Mouse (Mus musculus): Measurements from ENCODE around the gene Psmd2. TPM values are rescaled to one million over a fixed set of nuclear protein-coding genes. Genes with fewer than 3 reads are reported as not detected.

Psmd2 gene
- polyA plus RNA-seq, 1 experiment from 2014 or later, result 309 TPM

MicroRNA genes within 50 kb of the gene (microRNA counts, 519-probe panel; counts per million panel counts)
- 2,391 counts per million, percentile 57 among the panel's probes with 10 or more counts for microRNA mmu-miR-1224

Small RNA genes within 50 kb of the gene (microRNA-seq; reads per million reads assigned to microRNA genes)
- 10.9 reads per million, percentile 23 among the genes with 10 or more reads in this experiment for gene Mir1224

Other genes starting within 250 kb of the Psmd2 start
- gene Abcc5, start 225.3 kb upstream of the Psmd2 start, polyA plus RNA-seq (2015; fragmentation: Nextera tagmentation; extraction: Ambion mirVana), result 28.0 and 31.0 TPM in 2 replicates
- 90.0 and 93.7 TPM in 2 replicates for gene Eif2b5, start 152.8 kb upstream of the Psmd2 start, polyA plus RNA-seq (2015; fragmentation: Nextera tagmentation; extraction: Ambion mirVana)
- gene Dvl3, start 134.7 kb upstream of the Psmd2 start, polyA plus RNA-seq (2015; fragmentation: Nextera tagmentation; extraction: Ambion mirVana), result 15.7 and 18.5 TPM in 2 replicates
- gene Ap2m1, start 116.2 kb upstream of the Psmd2 start, polyA plus RNA-seq (2015; fragmentation: Nextera tagmentation; extraction: Ambion mirVana), result 679 and 681 TPM in 2 replicates
- 64.8 and 67.7 TPM in 2 replicates for gene Abcf3, start 103.1 kb upstream of the Psmd2 start, polyA plus RNA-seq (2015; fragmentation: Nextera tagmentation; extraction: Ambion mirVana)
- 5.5 and 5.6 TPM in 2 replicates for gene Vwa5b2, start 62.2 kb upstream of the Psmd2 start, polyA plus RNA-seq (2015; fragmentation: Nextera tagmentation; extraction: Ambion mirVana)
- 31.7 and 34.7 TPM in 2 replicates for gene Eef1akmt4, start 40.1 kb upstream of the Psmd2 start, polyA plus RNA-seq (2015; fragmentation: Nextera tagmentation; extraction: Ambion mirVana)
- not detected in 2 replicates for gene Gm49333, start 40.0 kb upstream of the Psmd2 start, polyA plus RNA-seq (2015; fragmentation: Nextera tagmentation; extraction: Ambion mirVana)
- gene Alg3, start 39.9 kb upstream of the Psmd2 start, polyA plus RNA-seq (2015; fragmentation: Nextera tagmentation; extraction: Ambion mirVana), result 44.3 and 47.5 TPM in 2 replicates
- gene Camk2n2, start 30.4 kb upstream of the Psmd2 start, polyA plus RNA-seq (2015; fragmentation: Nextera tagmentation; extraction: Ambion mirVana), result 0.38 and 0.40 TPM in 2 replicates
- 1.7 TPM in 2 replicates for gene Ece2, start 21.8 kb upstream of the Psmd2 start, polyA plus RNA-seq (2015; fragmentation: Nextera tagmentation; extraction: Ambion mirVana)
- 158 and 162 TPM in 2 replicates for gene Eif4g1, start 16.7 kb downstream of the Psmd2 start, polyA plus RNA-seq (2015; fragmentation: Nextera tagmentation; extraction: Ambion mirVana)
- gene Fam131a, start 41.6 kb downstream of the Psmd2 start, polyA plus RNA-seq (2015; fragmentation: Nextera tagmentation; extraction: Ambion mirVana), result 6.2 and 6.8 TPM in 2 replicates
- 84.5 and 95.5 TPM in 2 replicates for gene Polr2h, start 66.0 kb downstream of the Psmd2 start, polyA plus RNA-seq (2015; fragmentation: Nextera tagmentation; extraction: Ambion mirVana)
- gene Clcn2, start 66.1 kb downstream of the Psmd2 start, polyA plus RNA-seq (2015; fragmentation: Nextera tagmentation; extraction: Ambion mirVana), result 12.0 and 13.1 TPM in 2 replicates
- 3.0 and 3.1 TPM in 2 replicates for gene Chrd, start 81.5 kb downstream of the Psmd2 start, polyA plus RNA-seq (2015; fragmentation: Nextera tagmentation; extraction: Ambion mirVana)
- 2.6 and 2.9 TPM in 2 replicates for gene Thpo, start 82.9 kb downstream of the Psmd2 start, polyA plus RNA-seq (2015; fragmentation: Nextera tagmentation; extraction: Ambion mirVana)